Mouse (Mus musculus) E14TG2a.4 (cell line): ENCODE data around the gene Slc39a11.

ENCODE experiments used
- CTCF ChIP-seq: conservative IDR thresholded peaks from 2 replicates; pipeline ENCODE4 v1.5.1; 2014; ENCODE audit warnings: low read length
- POU5F1 ChIP-seq: IDR thresholded peaks from 2 replicates; pipeline ENCODE4 v1.6.1; 2014; ENCODE audit warnings: low read length, borderline replicate concordance

DNA sequence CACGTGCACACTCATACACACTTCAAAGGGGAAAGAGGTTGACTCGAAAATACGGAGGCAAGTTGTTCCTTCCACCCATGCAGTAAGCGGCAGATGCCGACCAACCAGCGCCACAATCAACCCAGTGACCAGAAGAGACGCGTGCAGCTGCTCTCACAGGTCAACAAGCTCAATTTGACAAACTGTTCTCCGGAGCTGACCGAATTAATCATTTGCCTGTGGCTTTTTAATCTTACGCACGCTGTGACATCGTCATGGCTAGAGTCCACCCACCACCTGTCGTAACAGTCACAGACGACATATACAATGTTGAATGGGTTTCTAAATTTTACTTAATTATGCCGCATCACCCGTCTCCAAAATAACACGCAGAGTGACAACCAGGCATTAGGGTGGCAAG, 124.1 kb downstream of the Slc39a11 start:
- TF ChIP-seq CTCF (no peak), POU5F1 (no peak)
